Mouse (Mus musculus) limb, embryonic 10.5 days (tissue): Measurements from ENCODE around the gene Tnp1. TPM values are rescaled to one million over a fixed set of nuclear protein-coding genes. Genes with fewer than 3 reads are reported as not detected.
A peak's percentile ranks its signal among the peaks of the same experiment; 100 is the strongest.

Source experiments
- DNase-seq: peaks from one replicate; pipeline ENCODE4 v3.0.0-alpha.2; 2017; ENCODE audit warnings: low spot score
- H3K27ac ChIP-seq: fragments of 300-500 bp; sonication (generic); 2 replicates; pipeline ENCODE4 v1.5.1; 2016; ENCODE audit warnings: mild to moderate bottlenecking
- H3K27me3 ChIP-seq: fragments of 300-500 bp; sonication (generic); 2 replicates; pipeline ENCODE4 v1.6.1; 2016; ENCODE audit warnings: low read depth, mild to moderate bottlenecking; ENCODE audit not compliant: poor library complexity, severe bottlenecking
- H3K36me3 ChIP-seq: fragments of 300-500 bp; sonication (generic); 2 replicates; pipeline ENCODE4 v1.6.1; 2016; ENCODE audit warnings: mild to moderate bottlenecking, moderate library complexity
- H3K4me1 ChIP-seq: fragments of 300-500 bp; sonication (generic); 2 replicates; pipeline ENCODE4 v1.6.1; 2016
- H3K4me3 ChIP-seq: fragments of 300-500 bp; sonication (generic); 2 replicates; pipeline ENCODE4 v1.5.1; 2016; ENCODE audit warnings: mild to moderate bottlenecking, moderate library complexity
- H3K9me3 ChIP-seq: fragments of 300-500 bp; sonication (generic); replicated peaks from 2 replicates; pipeline ENCODE4 v1.6.1; 2016; ENCODE audit warnings: mild to moderate bottlenecking
- WGBS: fragments of 180-500 bp; shearing (Covaris S2); methylation state at CpG from one replicate; pipeline ENCODE4 v1.1.7; 2016; 5-methylcytosine and 5-hydroxymethylcytosine counted together
- polyA plus RNA-seq: library from polyadenylated mRNA; unstranded; fragments of >200 nt; fragmentation: Nextera tagmentation; extraction: Ambion mirVana; gene quantifications from 2 replicates; pipeline ENCODE4 v1.2.1, GENCODE M21; 2016

Tnp1 gene
- polyA plus RNA-seq, 1 experiment from 2014 or later, result not detected

DNA sequence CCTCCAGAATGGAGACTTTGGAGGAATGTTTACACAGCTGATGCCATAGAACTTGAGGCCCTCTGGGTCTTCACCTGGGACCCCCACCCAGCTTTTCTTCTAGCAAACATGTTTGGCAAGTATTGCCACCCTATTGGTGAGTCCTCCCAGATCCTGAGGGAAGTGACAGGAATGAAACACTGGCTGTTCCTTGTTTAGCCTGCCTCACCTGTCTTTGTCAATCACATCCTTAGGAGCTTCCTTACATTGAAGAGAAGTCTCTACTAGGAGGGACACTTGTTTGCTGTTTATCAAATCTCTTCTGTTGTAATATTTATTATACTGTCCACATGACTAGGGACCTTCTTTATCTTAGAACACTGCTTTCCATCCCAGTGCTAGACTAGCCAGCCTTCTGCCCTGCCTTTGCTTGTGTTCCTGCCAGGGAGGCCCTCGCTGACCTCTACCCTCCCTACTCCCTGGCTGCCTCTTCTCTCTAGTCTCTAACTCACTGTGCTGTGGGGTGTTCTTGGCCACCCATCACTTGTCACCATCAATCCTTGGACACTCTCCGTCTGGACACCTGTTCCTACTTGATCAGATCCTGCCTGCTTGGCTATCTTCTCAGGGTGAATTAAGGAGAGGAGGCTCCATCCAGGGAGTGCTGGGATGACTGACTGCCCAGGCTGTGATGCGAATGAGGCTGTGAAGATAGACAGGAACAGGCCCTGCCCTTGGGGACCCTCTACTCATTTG, 25.1 kb upstream of the Tnp1 start:
- Histone ChIP-seq H3K27ac (peak overlapping the region; percentile 9; the same call in 1 of the 2 replicates), H3K4me3 (no peak overlapping the region), H3K27me3 (0 out of 2 replicates have a peak, but pooled peaks cover 3% of the 10 kb centered on the region), H3K36me3 (no peaks in the 10 kb centered on the region), H3K4me1 (peaks cover 25% of the 10 kb centered on the region), H3K9me3 (no peaks in the 10 kb centered on the region)
- WGBS, result 72% methylated on average over 3 of the region's 3 CpGs
- no peak for DNase-seq

DNA sequence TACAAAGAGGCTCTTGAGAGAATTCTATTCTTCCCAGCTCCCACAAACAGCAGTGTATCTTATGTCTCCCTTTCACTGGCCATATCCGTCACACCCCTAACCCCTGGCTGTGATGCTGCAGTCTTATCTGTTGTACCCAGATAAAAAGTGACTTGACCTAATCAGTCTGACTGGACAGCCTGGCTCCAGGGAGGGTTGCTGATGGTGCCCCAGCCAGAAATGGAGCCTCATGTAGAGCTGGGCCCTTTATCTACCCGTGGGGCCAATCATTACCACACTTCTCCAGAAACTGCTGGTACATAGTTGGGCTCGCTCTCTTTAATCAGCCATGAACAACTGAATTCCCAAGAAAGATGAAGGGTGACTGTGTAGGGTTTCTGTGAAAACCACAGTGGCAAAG, 22.8 kb upstream of the Tnp1 start:
- Histone ChIP-seq H3K27ac (0 out of 2 replicates have a peak overlapping the region, but pooled peaks have one; percentile 51), H3K4me3 (no peak overlapping the region), H3K36me3 (no peaks in the 10 kb centered on the region), H3K9me3 (no peaks in the 10 kb centered on the region), H3K4me1 (peaks cover 16% of the 10 kb centered on the region), H3K27me3 (0 out of 2 replicates have a peak, but pooled peaks cover 3% of the 10 kb centered on the region)
- WGBS, result 68% methylated on average over 3 of the region's 3 CpGs
- DNase-seq, result no peak

- WGBS, result 66% methylated on average over 3 of the region's 3 CpGs
- Histone ChIP-seq H3K27ac (peak overlapping the region; percentile 44), H3K9me3 (no peaks in the 10 kb centered on the region), H3K4me3 (no peak overlapping the region), H3K36me3 (no peaks in the 10 kb centered on the region), H3K27me3 (0 out of 2 replicates have a peak, but pooled peaks cover 10% of the 10 kb centered on the region), H3K4me1 (peaks cover 16% of the 10 kb centered on the region)
- DNase-seq, result no peak
These were observed 20.8 kb upstream of the Tnp1 start for GRCm38 (mm10) chr1:73036536-73036935.

- Histone ChIP-seq H3K27me3 (0 out of 2 replicates have a peak, but pooled peaks cover 10% of the 10 kb centered on the region), H3K9me3 (no peaks in the 10 kb centered on the region), H3K4me3 (no peak overlapping the region), H3K27ac (no peak overlapping the region; the same call in 1 of the 2 replicates), H3K4me1 (peaks cover 11% of the 10 kb centered on the region; the same call in 1 of the 2 replicates), H3K36me3 (no peaks in the 10 kb centered on the region)
- 80% methylated on average over 3 of the region's 3 CpGs for WGBS
- DNase-seq, result no peak
These were observed 20.0 kb upstream of the Tnp1 start for GRCm38 (mm10) chr1:73035726-73036125.

DNA sequence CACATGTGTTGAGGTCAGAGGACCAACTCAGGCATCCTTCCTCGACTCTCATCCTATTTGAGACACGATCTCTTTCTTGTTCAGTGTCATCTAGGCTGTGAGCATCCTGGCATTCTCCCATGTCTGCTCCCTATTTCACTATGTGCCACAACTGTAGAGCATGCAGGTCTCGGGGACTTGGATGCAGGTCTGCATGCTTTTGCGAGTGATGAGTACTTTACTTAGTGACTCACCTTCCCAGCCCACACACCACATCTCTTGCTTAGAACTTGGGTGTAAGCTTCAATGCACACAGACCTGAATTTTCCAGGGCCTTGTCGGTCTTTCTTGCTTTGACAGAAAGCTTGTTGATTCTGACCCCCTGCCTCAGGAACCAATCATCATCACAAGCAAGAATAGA, 16.8 kb upstream of the Tnp1 start:
- peaks cover 13% of the 10 kb centered on the region; the same call in 1 of the 2 replicates for H3K4me1 ChIP-seq
- no peaks in the 10 kb centered on the region for H3K36me3 ChIP-seq
- H3K9me3 ChIP-seq, result no peaks in the 10 kb centered on the region
- DNase-seq, result no peak
- H3K4me3 ChIP-seq, result no peak overlapping the region
- 0 out of 2 replicates have a peak, but pooled peaks cover 6% of the 10 kb centered on the region for H3K27me3 ChIP-seq
- 90% methylated on average over 5 of the region's 5 CpGs for WGBS
- no peak overlapping the region for H3K27ac ChIP-seq

GRCm38 (mm10) chr1:73028741-73029140, 13.0 kb upstream of the Tnp1 start:
- H3K27ac ChIP-seq, result no peak overlapping the region
- 87% methylated on average over 6 of the region's 6 CpGs for WGBS
- DNase-seq, result no peak
- peaks cover 11% of the 10 kb centered on the region; the same call in 1 of the 2 replicates for H3K4me1 ChIP-seq
- H3K27me3 ChIP-seq, result 0 out of 2 replicates have a peak, but pooled peaks cover 6% of the 10 kb centered on the region
- H3K36me3 ChIP-seq, result no peaks in the 10 kb centered on the region
- no peaks in the 10 kb centered on the region for H3K9me3 ChIP-seq
- no peak overlapping the region for H3K4me3 ChIP-seq

DNA sequence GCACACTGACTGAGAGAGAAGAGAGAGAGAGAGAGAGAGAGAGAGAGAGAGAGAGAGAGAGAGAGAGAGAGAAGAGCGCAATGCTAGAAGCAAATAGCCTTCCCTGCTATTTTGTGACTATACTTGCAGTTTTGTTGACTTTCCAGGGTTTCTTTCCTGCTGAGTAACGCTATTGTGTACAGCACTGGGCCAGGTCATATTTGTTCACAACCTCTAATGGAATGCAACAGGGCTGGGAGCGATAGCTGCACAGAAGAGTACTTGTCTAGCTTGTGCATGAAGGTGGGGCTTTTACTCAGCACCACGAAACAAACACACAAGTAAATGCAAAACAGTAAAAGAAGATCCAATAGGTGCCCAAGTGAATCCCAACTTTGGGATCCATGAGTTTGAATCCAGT, 11.7 kb upstream of the Tnp1 start:
- H3K4me1 ChIP-seq, result peaks cover 11% of the 10 kb centered on the region; the same call in 1 of the 2 replicates
- H3K36me3 ChIP-seq, result no peaks in the 10 kb centered on the region
- no peaks in the 10 kb centered on the region for H3K9me3 ChIP-seq
- 92% methylated on average over 4 of the region's 4 CpGs for WGBS
- 0 out of 2 replicates have a peak, but pooled peaks cover under 1% of the 10 kb centered on the region for H3K27me3 ChIP-seq
- no peak overlapping the region for H3K27ac ChIP-seq
- no peak overlapping the region for H3K4me3 ChIP-seq
- DNase-seq, result no peak

DNA sequence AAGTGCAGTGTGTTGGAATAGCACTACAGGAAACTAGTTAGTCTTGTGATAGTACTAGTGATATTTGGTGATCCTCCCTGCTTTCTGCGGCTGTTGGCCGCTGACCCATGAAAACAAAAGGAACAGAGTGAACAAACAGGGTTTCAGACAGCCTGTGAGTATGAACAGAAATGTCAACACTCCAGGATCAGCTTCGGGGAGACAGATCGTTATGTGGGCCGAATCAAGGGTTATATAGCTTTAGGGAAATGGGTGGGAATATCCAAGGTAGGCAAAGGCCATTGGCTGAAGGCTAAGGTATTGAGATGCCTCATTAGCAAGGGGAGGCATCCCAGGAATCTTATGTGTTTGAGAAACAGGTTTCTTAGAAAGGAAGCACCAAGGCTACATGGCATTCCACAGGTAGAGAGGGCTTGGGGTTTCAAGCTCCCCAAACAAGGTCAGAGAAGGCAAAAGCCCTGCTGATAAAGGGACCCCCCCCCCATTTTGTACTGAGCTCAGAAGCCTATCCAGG, 11.1 kb upstream of the Tnp1 start:
- WGBS, result 82% methylated on average over 5 of the region's 5 CpGs
- no peaks in the 10 kb centered on the region for H3K27me3 ChIP-seq

GRCm38 (mm10) chr1:73026157-73026556, 10.4 kb upstream of the Tnp1 start:
- no peak for DNase-seq
- Histone ChIP-seq H3K4me3 (no peak overlapping the region), H3K4me1 (peaks cover 11% of the 10 kb centered on the region; the same call in 1 of the 2 replicates), H3K9me3 (no peaks in the 10 kb centered on the region), H3K27ac (peak overlapping the region; percentile 46; the same call in 1 of the 2 replicates), H3K27me3 (no peaks in the 10 kb centered on the region), H3K36me3 (no peaks in the 10 kb centered on the region)
- 92% methylated on average over 3 of the region's 3 CpGs for WGBS

More for the DNA sequence above, 11.1 kb upstream of the Tnp1 start:
- H3K4me3 ChIP-seq, result no peak overlapping the region
- H3K27ac ChIP-seq, result peak overlapping the region; percentile 46; the same call in 1 of the 2 replicates
- no peak for DNase-seq
- H3K36me3 ChIP-seq, result no peaks in the 10 kb centered on the region
- peaks cover 11% of the 10 kb centered on the region; the same call in 1 of the 2 replicates for H3K4me1 ChIP-seq
- H3K9me3 ChIP-seq, result no peaks in the 10 kb centered on the region

GRCm38 (mm10) chr1:73006847-73007246, 8.9 kb downstream of the Tnp1 start:
- no peak for DNase-seq
- Histone ChIP-seq H3K36me3 (no peaks in the 10 kb centered on the region), H3K27me3 (no peaks in the 10 kb centered on the region), H3K4me3 (no peak overlapping the region), H3K9me3 (no peaks in the 10 kb centered on the region), H3K4me1 (peaks cover 6% of the 10 kb centered on the region), H3K27ac (no peak overlapping the region)
- WGBS, result 100% methylated on average over 1 of the region's 1 CpGs

DNA sequence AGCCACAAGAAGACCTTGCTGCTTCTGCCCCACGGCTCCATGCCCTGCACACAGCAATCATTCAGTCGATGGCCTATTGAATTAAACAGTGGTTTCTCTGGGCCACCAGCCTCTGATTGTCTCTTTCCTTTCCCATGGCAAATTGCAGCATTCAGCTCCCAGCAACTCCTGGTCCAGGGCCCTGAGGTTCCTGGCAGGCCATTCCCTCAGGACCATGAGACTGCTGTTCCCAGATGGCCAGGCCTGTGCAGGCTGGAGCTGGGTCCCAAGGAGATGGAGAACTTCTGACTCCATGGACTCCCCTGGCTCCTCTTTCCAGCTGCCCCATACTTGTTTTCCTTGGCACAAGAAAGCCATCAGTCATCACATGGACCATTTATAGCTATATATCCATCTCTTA, 10.8 kb downstream of the Tnp1 start:
- WGBS, result 92% methylated on average over 2 of the region's 2 CpGs
- no peaks in the 10 kb centered on the region for H3K36me3 ChIP-seq
- no peak overlapping the region for H3K4me3 ChIP-seq
- H3K27me3 ChIP-seq, result no peaks in the 10 kb centered on the region
- no peak for DNase-seq
- no peak overlapping the region for H3K27ac ChIP-seq
- peaks cover 6% of the 10 kb centered on the region for H3K4me1 ChIP-seq
- no peaks in the 10 kb centered on the region for H3K9me3 ChIP-seq

- no peak overlapping the region for H3K27ac ChIP-seq
- no peaks in the 10 kb centered on the region for H3K27me3 ChIP-seq
- peaks cover 6% of the 10 kb centered on the region for H3K4me1 ChIP-seq
- no peaks in the 10 kb centered on the region for H3K36me3 ChIP-seq
- H3K4me3 ChIP-seq, result no peak overlapping the region
- no peaks in the 10 kb centered on the region for H3K9me3 ChIP-seq
- WGBS, result 71% methylated on average over 5 of the region's 5 CpGs
- DNase-seq, result no peak
These were observed 13.1 kb downstream of the Tnp1 start for GRCm38 (mm10) chr1:73002637-73003036.

DNA sequence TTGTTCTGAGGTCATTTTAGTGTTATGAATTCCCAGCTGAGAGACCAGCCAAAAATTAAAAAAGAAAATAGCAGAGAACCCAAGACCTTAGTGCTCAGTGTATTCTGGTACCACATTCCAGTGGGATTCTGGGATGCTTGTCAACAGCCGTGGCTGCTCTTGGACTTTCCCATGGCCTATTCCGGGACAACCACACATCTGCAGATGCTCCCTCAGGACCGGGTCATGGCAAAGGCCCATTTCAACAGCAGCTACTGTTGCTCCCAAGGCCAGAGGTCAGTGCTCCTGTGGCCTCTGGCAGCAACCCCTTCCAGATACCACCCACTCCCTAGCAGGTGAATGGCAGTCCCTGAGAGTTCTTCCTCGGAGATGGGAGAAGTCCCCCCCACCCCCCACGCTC, 13.7 kb downstream of the Tnp1 start:
- Histone ChIP-seq H3K27me3 (no peaks in the 10 kb centered on the region), H3K4me1 (peaks cover 6% of the 10 kb centered on the region), H3K9me3 (no peaks in the 10 kb centered on the region), H3K36me3 (no peaks in the 10 kb centered on the region), H3K4me3 (no peak overlapping the region), H3K27ac (no peak overlapping the region)
- WGBS, result 70% methylated on average over 5 of the region's 5 CpGs
- no peak for DNase-seq
